Mouse (Mus musculus): ENCODE results near the gene Pmf1. TPM values are rescaled to one million over a fixed set of nuclear protein-coding genes. Genes with fewer than 3 reads are reported as not detected.
"Not testable (repeated sequence)": the region's sequence is repeated elsewhere in the genome, so short reads cannot be mapped to it uniquely, and the experiment has no call there.

Gene Pmf1
- polyA plus RNA-seq, 1 experiment: 117 TPM

GRCm38 (mm10) chr3:88436395-88437201 is 26.5 kb upstream of the Pmf1 start:
- H3K79me3 ChIP-seq (ENCODE audit: low read depth): no peaks in the 10 kb centered on the region
- H3ac ChIP-seq (ENCODE audit: control insufficient read depth, insufficient read length, low read depth): peak overlapping the region; percentile 59
- peak; percentile 73 for TF ChIP-seq CTCF (IDR thresholded peaks at IDR 0.05; ENCODE audit: control insufficient read depth, insufficient read depth, insufficient read length)
- no peak for TF ChIP-seq FOSL1 (IDR thresholded peaks at IDR 0.05; ENCODE audit: insufficient read depth, low read length, poor library complexity, severe bottlenecking)

GRCm38 (mm10) chr3:88435515-88435914 is 25.4 kb upstream of the Pmf1 start:
- no peak for TF ChIP-seq CTCF (IDR thresholded peaks at IDR 0.05; ENCODE audit: control insufficient read depth, insufficient read depth, insufficient read length)
- TF ChIP-seq CEBPB (IDR thresholded peaks at IDR 0.05; ENCODE audit: low read depth): no peak
- no peak for TF ChIP-seq MYOD1 (IDR thresholded peaks at IDR 0.05; ENCODE audit: control insufficient read depth, insufficient read length, low read depth)
- no peak for TF ChIP-seq FOSL1 (IDR thresholded peaks at IDR 0.05; ENCODE audit: insufficient read depth, low read length, poor library complexity, severe bottlenecking)
- H3K79me2 ChIP-seq (ENCODE audit: control insufficient read depth, insufficient read depth): no peaks in the 10 kb centered on the region

More at GRCm38 (mm10) chr3:88436395-88437201, 26.5 kb upstream of the Pmf1 start:
- Histone ChIP-seq H3K36me3 (ENCODE audit: control insufficient read depth, insufficient read depth) (no peaks in the 10 kb centered on the region), H3K4me3 (ENCODE audit: insufficient read depth, poor library complexity, severe bottlenecking) (no peak overlapping the region), H3K27me3 (ENCODE audit: control insufficient read depth, insufficient read depth, insufficient read length) (no peaks in the 10 kb centered on the region), H3K79me2 (ENCODE audit: control insufficient read depth, insufficient read depth) (no peaks in the 10 kb centered on the region)

GRCm38 (mm10) chr3:88428639-88429038 is 18.5 kb upstream of the Pmf1 start:
- Histone ChIP-seq H3K79me3 (ENCODE audit: low read depth) (peaks cover 12% of the 10 kb centered on the region), H3K79me2 (ENCODE audit: control insufficient read depth, insufficient read depth) (peaks cover 13% of the 10 kb centered on the region)
- not testable (repeated sequence) for H3ac ChIP-seq (ENCODE audit: control insufficient read depth, insufficient read length, low read depth); H3K27me3 ChIP-seq (ENCODE audit: control insufficient read depth, insufficient read depth, insufficient read length); H3K36me3 ChIP-seq (ENCODE audit: control insufficient read depth, insufficient read depth); H3K4me3 ChIP-seq (ENCODE audit: insufficient read depth, poor library complexity, severe bottlenecking)

More at GRCm38 (mm10) chr3:88435515-88435914, 25.4 kb upstream of the Pmf1 start:
- Histone ChIP-seq H3ac (ENCODE audit: control insufficient read depth, insufficient read length, low read depth) (no peak overlapping the region), H3K36me3 (ENCODE audit: control insufficient read depth, insufficient read depth) (no peaks in the 10 kb centered on the region), H3K27me3 (ENCODE audit: control insufficient read depth, insufficient read depth, insufficient read length) (no peaks in the 10 kb centered on the region), H3K4me3 (ENCODE audit: insufficient read depth, poor library complexity, severe bottlenecking) (no peak overlapping the region), H3K79me3 (ENCODE audit: low read depth) (no peaks in the 10 kb centered on the region)

- H3K27me3 ChIP-seq (ENCODE audit: control insufficient read depth, insufficient read depth, insufficient read length): no peaks in the 10 kb centered on the region
- H3K79me3 ChIP-seq (ENCODE audit: low read depth): peaks cover 17% of the 10 kb centered on the region
- no peaks in the 10 kb centered on the region for H3K36me3 ChIP-seq (ENCODE audit: control insufficient read depth, insufficient read depth)
- peaks cover 25% of the 10 kb centered on the region for H3K79me2 ChIP-seq (ENCODE audit: control insufficient read depth, insufficient read depth)
- TF ChIP-seq MYOD1 (IDR thresholded peaks at IDR 0.05; ENCODE audit: control insufficient read depth, insufficient read length, low read depth): no peak
- TF ChIP-seq CEBPB (IDR thresholded peaks at IDR 0.05; ENCODE audit: low read depth): no peak
- TF ChIP-seq USF1 (IDR thresholded peaks at IDR 0.05; ENCODE audit: low read depth): no peak
- no peak for TF ChIP-seq CTCF (IDR thresholded peaks at IDR 0.05; ENCODE audit: control insufficient read depth, insufficient read depth, insufficient read length)
- TF ChIP-seq MYOG (IDR thresholded peaks at IDR 0.05; ENCODE audit: control insufficient read depth, extremely low read depth, insufficient read length): no peak
- TF ChIP-seq MAX (IDR thresholded peaks at IDR 0.05): no peak
- no peak for TF ChIP-seq FOSL1 (IDR thresholded peaks at IDR 0.05; ENCODE audit: insufficient read depth, low read length, poor library complexity, severe bottlenecking)
- no peak overlapping the region for H3ac ChIP-seq (ENCODE audit: control insufficient read depth, insufficient read length, low read depth)
- no peak overlapping the region for H3K4me3 ChIP-seq (ENCODE audit: insufficient read depth, poor library complexity, severe bottlenecking)
Observed at GRCm38 (mm10) chr3:88427342-88427905, 17.3 kb upstream of the Pmf1 start.

- Histone ChIP-seq H3K4me3 (ENCODE audit: insufficient read depth, poor library complexity, severe bottlenecking) (no peak overlapping the region), H3K27me3 (ENCODE audit: control insufficient read depth, insufficient read depth, insufficient read length) (no peaks in the 10 kb centered on the region), H3K79me2 (ENCODE audit: control insufficient read depth, insufficient read depth) (peaks cover 37% of the 10 kb centered on the region), H3K79me3 (ENCODE audit: low read depth) (peaks cover 23% of the 10 kb centered on the region), H3ac (ENCODE audit: control insufficient read depth, insufficient read length, low read depth) (no peak overlapping the region), H3K36me3 (ENCODE audit: control insufficient read depth, insufficient read depth) (peaks cover 2% of the 10 kb centered on the region)
- no peak for TF ChIP-seq MAX (IDR thresholded peaks at IDR 0.05)
- TF ChIP-seq USF1 (IDR thresholded peaks at IDR 0.05; ENCODE audit: low read depth): no peak
- no peak for TF ChIP-seq MYOD1 (IDR thresholded peaks at IDR 0.05; ENCODE audit: control insufficient read depth, insufficient read length, low read depth)
- no peak for TF ChIP-seq CTCF (IDR thresholded peaks at IDR 0.05; ENCODE audit: control insufficient read depth, insufficient read depth, insufficient read length)
- no peak for TF ChIP-seq FOSL1 (IDR thresholded peaks at IDR 0.05; ENCODE audit: insufficient read depth, low read length, poor library complexity, severe bottlenecking)
- TF ChIP-seq MYOG (IDR thresholded peaks at IDR 0.05; ENCODE audit: control insufficient read depth, extremely low read depth, insufficient read length): no peak
- no peak for TF ChIP-seq CEBPB (IDR thresholded peaks at IDR 0.05; ENCODE audit: low read depth)
Observed at GRCm38 (mm10) chr3:88425708-88426420, 15.7 kb upstream of the Pmf1 start.

- Histone ChIP-seq H3K79me2 (ENCODE audit: control insufficient read depth, insufficient read depth) (peaks cover 37% of the 10 kb centered on the region), H3K27me3 (ENCODE audit: control insufficient read depth, insufficient read depth, insufficient read length) (no peaks in the 10 kb centered on the region), H3K4me3 (ENCODE audit: insufficient read depth, poor library complexity, severe bottlenecking) (peak overlapping the region; percentile 7), H3ac (ENCODE audit: control insufficient read depth, insufficient read length, low read depth) (no peak overlapping the region), H3K36me3 (ENCODE audit: control insufficient read depth, insufficient read depth) (peaks cover 7% of the 10 kb centered on the region), H3K79me3 (ENCODE audit: low read depth) (peaks cover 23% of the 10 kb centered on the region)
- no peak for TF ChIP-seq FOSL1 (IDR thresholded peaks at IDR 0.05; ENCODE audit: insufficient read depth, low read length, poor library complexity, severe bottlenecking)
- TF ChIP-seq MAX (IDR thresholded peaks at IDR 0.05): no peak
- TF ChIP-seq CTCF (IDR thresholded peaks at IDR 0.05; ENCODE audit: control insufficient read depth, insufficient read depth, insufficient read length): no peak
- no peak for TF ChIP-seq MYOD1 (IDR thresholded peaks at IDR 0.05; ENCODE audit: control insufficient read depth, insufficient read length, low read depth)
- TF ChIP-seq CEBPB (IDR thresholded peaks at IDR 0.05; ENCODE audit: low read depth): no peak
- TF ChIP-seq MYOG (IDR thresholded peaks at IDR 0.05; ENCODE audit: control insufficient read depth, extremely low read depth, insufficient read length): no peak
- no peak for TF ChIP-seq USF1 (IDR thresholded peaks at IDR 0.05; ENCODE audit: low read depth)
Observed at GRCm38 (mm10) chr3:88425330-88425689, 15.2 kb upstream of the Pmf1 start.
